Mouse (Mus musculus): ENCODE measurements around the gene Abcc2.

Gene Abcc2

GRCm38 (mm10) chr19:43781980-43782379, at the start of gene Abcc2:
Gene Abcc2 (plus strand): TSS chr19:43782192.
- no peak for DNase-seq

GRCm38 (mm10) chr19:43738409-43738808, 43.6 kb upstream of the Abcc2 start:
- no peak for DNase-seq

- no peak for DNase-seq
Observed at GRCm38 (mm10) chr19:43743401-43743800, 38.6 kb upstream of the Abcc2 start.

GRCm38 (mm10) chr19:43745740-43746139, 36.3 kb upstream of the Abcc2 start:
- DNase-seq: no peak

- no peak for DNase-seq
Observed at GRCm38 (mm10) chr19:43747877-43748276, 34.1 kb upstream of the Abcc2 start.

GRCm38 (mm10) chr19:43750008-43750407, 32.0 kb upstream of the Abcc2 start:
- no peak for DNase-seq

GRCm38 (mm10) chr19:43752489-43753225, 29.3 kb upstream of the Abcc2 start, which contains the start of the genes Cutc and Cox15:
Gene Cutc (plus strand): TSS chr19:43752996.
Gene Cox15 (minus strand): TSS chr19:43753000.
- peak; percentile 96 for DNase-seq

GRCm38 (mm10) chr19:43753226-43753835, 28.7 kb upstream of the Abcc2 start:
- peak; percentile 90 for DNase-seq

- DNase-seq: no peak
Observed at GRCm38 (mm10) chr19:43754237-43754636, 27.8 kb upstream of the Abcc2 start.

- DNase-seq: no peak
Observed at GRCm38 (mm10) chr19:43754872-43755271, 27.1 kb upstream of the Abcc2 start.

GRCm38 (mm10) chr19:43760504-43760903, 21.5 kb upstream of the Abcc2 start:
- peak; percentile 49 for DNase-seq

- no peak for DNase-seq
Observed at GRCm38 (mm10) chr19:43761543-43762256, 20.3 kb upstream of the Abcc2 start.

GRCm38 (mm10) chr19:43762410-43762809, 19.6 kb upstream of the Abcc2 start:
- no peak for DNase-seq

- no peak for DNase-seq
Observed at GRCm38 (mm10) chr19:43766451-43766850, 15.5 kb upstream of the Abcc2 start.

GRCm38 (mm10) chr19:43767549-43768322, 14.3 kb upstream of the Abcc2 start:
- no peak for DNase-seq

- no peak for DNase-seq
Observed at GRCm38 (mm10) chr19:43769366-43769960, 12.5 kb upstream of the Abcc2 start.

GRCm38 (mm10) chr19:43770584-43770983, 11.4 kb upstream of the Abcc2 start:
- no peak for DNase-seq

GRCm38 (mm10) chr19:43771499-43771969, 10.5 kb upstream of the Abcc2 start:
- DNase-seq: no peak

- DNase-seq: no peak
Observed at GRCm38 (mm10) chr19:43772311-43772710, 9.7 kb upstream of the Abcc2 start.

- no peak for DNase-seq
Observed at GRCm38 (mm10) chr19:43775433-43775832, 6.6 kb upstream of the Abcc2 start.

- no peak for DNase-seq
Observed at GRCm38 (mm10) chr19:43776561-43776960, 5.4 kb upstream of the Abcc2 start.

- DNase-seq: no peak
Observed at GRCm38 (mm10) chr19:43777308-43777707, 4.7 kb upstream of the Abcc2 start.

All from cerebellum, adult 11 months (tissue).